Mouse (Mus musculus) MEL (cell line): Measurements from ENCODE around the gene Ntrk3. TPM values are rescaled to one million over a fixed set of nuclear protein-coding genes. Genes with fewer than 3 reads are reported as not detected.

ENCODE experiments used
- DNase-seq: peaks from one replicate; pipeline ENCODE4 v3.0.0; 2011; ENCODE audit warnings: low read depth, low spot score
- H3K27ac ChIP-seq: 2 replicates; pipeline ENCODE4 v1.5.1; 2012; ENCODE audit warnings: low read depth, mild to moderate bottlenecking, control low read depth, low read length, moderate library complexity; ENCODE audit not compliant: control insufficient read depth
- H3K27me3 ChIP-seq, 2 experiments: fragments of 150-350 bp in 1 of 2; sonication (generic) in 1 of 2; 2 replicates each; pipeline ENCODE4 v1.6.1; 2012; ENCODE audit warnings: low read length in 2 of 2, mild to moderate bottlenecking in 2 of 2, improper control_type of control experiment in 1 of 2, moderate library complexity in 1 of 2; ENCODE audit not compliant: insufficient read depth in 2 of 2, control insufficient read depth in 1 of 2
- H3K36me3 ChIP-seq, 2 experiments: 2 replicates each; pipeline ENCODE4 v1.6.1; 2012 to 2014; ENCODE audit warnings: low read length in 2 of 2, improper control_type of control experiment in 1 of 2, inconsistent platforms in 1 of 2, mild to moderate bottlenecking in 1 of 2; ENCODE audit not compliant: insufficient read depth in 2 of 2, control insufficient read depth in 1 of 2
- H3K4me1 ChIP-seq, 2 experiments: fragments of 150-350 bp in 1 of 2; sonication (generic) in 1 of 2; 2 replicates each; pipeline ENCODE4 v1.6.1; 2012; ENCODE audit warnings: low read length in 2 of 2, improper control_type of control experiment in 1 of 2, mild to moderate bottlenecking in 1 of 2; ENCODE audit not compliant: insufficient read depth in 2 of 2, control insufficient read depth in 1 of 2
- H3K4me3 ChIP-seq, 2 experiments: fragments of 150-350 bp in 1 of 2; sonication (generic) in 1 of 2; 2 replicates each; pipeline ENCODE4 v1.5.1; 2012; ENCODE audit warnings: low read depth in 2 of 2, low read length in 2 of 2, mild to moderate bottlenecking in 2 of 2, moderate library complexity in 2 of 2, control low read depth in 1 of 2, improper control_type of control experiment in 1 of 2; ENCODE audit not compliant: control insufficient read depth in 1 of 2, insufficient read depth in 1 of 2
- H3K79me2 ChIP-seq: 2 replicates; pipeline ENCODE4 v1.6.1; 2012; ENCODE audit warnings: mild to moderate bottlenecking, low read length, moderate library complexity; ENCODE audit not compliant: control insufficient read depth, poor library complexity, insufficient read depth
- H3K9ac ChIP-seq: 2 replicates; pipeline ENCODE4 v1.6.1; 2012; ENCODE audit warnings: low read depth, mild to moderate bottlenecking, control low read depth, low read length, moderate library complexity; ENCODE audit not compliant: control insufficient read depth, poor library complexity, severe bottlenecking
- H3K9me3 ChIP-seq: fragments of 150-350 bp; sonication (generic); replicated peaks from 2 replicates; pipeline ENCODE4 v1.6.1; 2012; ENCODE audit warnings: mild to moderate bottlenecking, low read length, improper control_type of control experiment, moderate library complexity; ENCODE audit not compliant: insufficient read depth
- BHLHE40 ChIP-seq: IDR thresholded peaks from 2 replicates; pipeline ENCODE4 v1.6.1; 2012; ENCODE audit warnings: low read depth, mild to moderate bottlenecking, inconsistent platforms, low read length, improper control_type of control experiment, borderline replicate concordance
- CHD1 ChIP-seq: IDR thresholded peaks from 2 replicates; pipeline ENCODE4 v1.6.1; 2012; ENCODE audit warnings: low read depth, mild to moderate bottlenecking, inconsistent platforms, low read length, improper control_type of control experiment
- EP300 ChIP-seq, 2 experiments: IDR thresholded peaks; 2 replicates each; pipeline ENCODE4 v1.6.1; 2011; ENCODE audit warnings: improper control_type of control experiment in 2 of 2, low read length in 2 of 2, low read depth in 1 of 2, mild to moderate bottlenecking in 1 of 2
- GATA1 ChIP-seq: IDR thresholded peaks from 2 replicates; pipeline ENCODE4 v1.6.1; 2011; ENCODE audit warnings: low read depth, low read length, improper control_type of control experiment
- MAFK ChIP-seq: IDR thresholded peaks from 2 replicates; pipeline ENCODE4 v1.6.1; 2011; ENCODE audit warnings: low read depth, mild to moderate bottlenecking, low read length, improper control_type of control experiment, borderline replicate concordance
- NELFE ChIP-seq: IDR thresholded peaks from 2 replicates; pipeline ENCODE4 v1.6.1; 2011; ENCODE audit warnings: low read depth, low read length, improper control_type of control experiment
- POLR2A ChIP-seq, 2 experiments: IDR thresholded peaks; 2 replicates each; pipeline ENCODE4 v1.6.1; 2011 to 2012; ENCODE audit warnings: low read length in 2 of 2, mild to moderate bottlenecking in 2 of 2, control low read depth in 1 of 2, improper control_type of control experiment in 1 of 2, low read depth in 1 of 2, moderate library complexity in 1 of 2; ENCODE audit not compliant: control insufficient read depth in 1 of 2, insufficient read depth in 1 of 2, poor library complexity in 1 of 2
- SIN3A ChIP-seq: IDR thresholded peaks from 2 replicates; pipeline ENCODE4 v1.6.1; 2012; ENCODE audit warnings: low read length, improper control_type of control experiment, inconsistent platforms
- TBP ChIP-seq: IDR thresholded peaks from 2 replicates; pipeline ENCODE4 v1.8.0; 2011; ENCODE audit warnings: low read depth, low read length, improper control_type of control experiment
- TCF12 ChIP-seq: IDR thresholded peaks from 2 replicates; pipeline ENCODE4 v1.6.1; 2014; ENCODE audit warnings: low read depth, mild to moderate bottlenecking, inconsistent platforms, low read length, improper control_type of control experiment, moderate library complexity
- ZC3H11A ChIP-seq: IDR thresholded peaks from 2 replicates; pipeline ENCODE4 v1.6.1; 2012; ENCODE audit warnings: low read depth, mild to moderate bottlenecking, inconsistent platforms, low read length, improper control_type of control experiment
- ZKSCAN1 ChIP-seq: IDR thresholded peaks from 2 replicates; pipeline ENCODE4 v1.6.1; 2012; ENCODE audit warnings: low read depth, mild to moderate bottlenecking, inconsistent platforms, low read length, improper control_type of control experiment, moderate library complexity
- polyA plus RNA-seq, 2 experiments: library from polyadenylated mRNA; stranded (reverse) in 1 of 2; unstranded in 1 of 2; fragments of >175 nt in 1 of 2; fragments of >200 nt in 1 of 2; gene quantifications; 2 replicates each; pipeline versions ENCODE4 v1.2.1 to v1.2.4; 2012; ENCODE audit warnings: low replicate concordance in 2 of 2, low read depth in 1 of 2; ENCODE audit not compliant: insufficient read length in 2 of 2, insufficient read depth in 1 of 2, missing spikeins in 1 of 2
- total RNA-seq: library from RNA; depleted of rRNA; stranded (reverse); fragments of 300-350 nt; gene quantifications from 2 replicates; pipeline ENCODE4 v1.2.3, GENCODE M21; 2012

Gene Ntrk3
- total and polyA plus RNA-seq, 3 experiments = 0.04 TPM; not detected in 2

- no peak for DNase-seq
- Histone ChIP-seq H3K36me3 (no peaks in the 10 kb centered on the region), H3K79me2 (no peaks in the 10 kb centered on the region), H3K9me3 (no peaks in the 10 kb centered on the region), H3K9ac (no peak overlapping the region), H3K4me3 (no peak overlapping the region), H3K27me3 (no peaks in the 10 kb centered on the region), H3K4me1 (no peaks in the 10 kb centered on the region), H3K27ac (no peak overlapping the region)
- TF ChIP-seq CHD1 (no peak), POLR2A (IDR thresholded peaks at IDR 0.05; ENCODE audit: control insufficient read depth in 1 of 2, insufficient read depth in 1 of 2, low read depth in 1 of 2, low read length in 2 of 2, poor library complexity in 1 of 2) (no peak), SIN3A (no peak), EP300 (IDR thresholded peaks at IDR 0.05; ENCODE audit: low read depth in 1 of 2, low read length in 2 of 2) (no peak), TBP (no peak), ZKSCAN1 (no peak), TCF12 (no peak), ZC3H11A (no peak)
Measured at GRCm38 (mm10) chr7:78579461-78580234, 158.2 kb downstream of the Ntrk3 start.

- no peak for DNase-seq
- Histone ChIP-seq H3K79me2 (no peaks in the 10 kb centered on the region), H3K27me3 (no peaks in the 10 kb centered on the region), H3K4me3 (no peak overlapping the region), H3K4me1 (no peaks in the 10 kb centered on the region), H3K36me3 (no peaks in the 10 kb centered on the region), H3K9me3 (no peaks in the 10 kb centered on the region), H3K9ac (no peak overlapping the region), H3K27ac (no peak overlapping the region)
- TF ChIP-seq BHLHE40 = no peak
- no peak for TF ChIP-seq NELFE
Measured at GRCm38 (mm10) chr7:78578461-78579359, 159.1 kb downstream of the Ntrk3 start.

GRCm38 (mm10) chr7:78578111-78578460 is 159.7 kb downstream of the Ntrk3 start:
- no peak for DNase-seq
- Histone ChIP-seq H3K4me1 (no peaks in the 10 kb centered on the region), H3K4me3 (no peak overlapping the region), H3K27ac (no peak overlapping the region), H3K27me3 (no peaks in the 10 kb centered on the region), H3K36me3 (no peaks in the 10 kb centered on the region), H3K9ac (no peak overlapping the region), H3K79me2 (no peaks in the 10 kb centered on the region)
- no peak for TF ChIP-seq GATA1
- no peak for TF ChIP-seq BHLHE40
- no peak for TF ChIP-seq MAFK
- TF ChIP-seq, all 39 proteins: peak for 0
- H3K9me3 ChIP-seq = no peaks in the 10 kb centered on the region
